Mouse (Mus musculus): ENCODE data around the gene Fstl4. TPM values are rescaled to one million over a fixed set of nuclear protein-coding genes. Genes with fewer than 3 reads are reported as not detected.

Gene Fstl4
- not detected for polyA plus RNA-seq (2015; fragmentation: Illumina TruSeq; extraction: RNeasy Lipid Tissue Mini Kit (QIAGEN cat#74804); ENCODE audit: insufficient read depth, low replicate concordance)

GRCm38 (mm10) chr11:52764461-52764893 lies at the start of gene Fstl4:
Gene Fstl4, plus strand, starts transcription at chr11:52764634.

Data from spleen, adult 10 weeks (tissue).